Mouse (Mus musculus): ENCODE data around the gene AI481877. TPM values are rescaled to one million over a fixed set of nuclear protein-coding genes. Genes with fewer than 3 reads are reported as not detected.

The AI481877 gene
- total and polyA plus RNA-seq, 3 experiments = not detected

- Histone ChIP-seq H3K79me2 (replicated peaks; ENCODE audit: control insufficient read depth, extremely low read depth, insufficient read depth, poor library complexity, severe bottlenecking) (no peaks in the 10 kb centered on the region), H3K4me1 (ENCODE audit: control insufficient read depth in 1 of 2, insufficient read depth in 2 of 2) (no peaks in the 10 kb centered on the region), H3K9me3 (replicated peaks; ENCODE audit: low read length) (no peaks in the 10 kb centered on the region), H3K4me2 (ENCODE audit: insufficient read depth, low read depth, poor library complexity, severe bottlenecking) (no peak overlapping the region), H3K27me3 (replicated peaks) (no peaks in the 10 kb centered on the region), H3K27ac (ENCODE audit: insufficient read depth, low read depth) (no peak overlapping the region), H3K4me3 (replicated peaks in 1 of 3; ENCODE audit: low read depth in 2 of 3, low read length in 2 of 3, poor library complexity in 1 of 3) (no peak overlapping the region), H3K36me3 (replicated peaks in 1 of 2; ENCODE audit: control insufficient read depth in 1 of 2, insufficient read depth in 1 of 2, low read length in 1 of 2) (no peaks in the 10 kb centered on the region), H3K9ac (ENCODE audit: insufficient read depth, low read depth) (no peak overlapping the region)
- in situ Hi-C loops (cut with MboI; ENCODE audit: low pct_ligation_motif_present, low pct_unique_long_range_greater_than_20kb, low sequenced_read_pairs) (loop anchor here (25.0 kb wide), 1 partner anchor 162 kb away; no protein-coding TSS in a partner anchor), dilution Hi-C loops (cut with MboI; ENCODE audit: extremely low pct_ligation_motif_present, extremely low pct_unique_long_range_greater_than_20kb, low sequenced_read_pairs) (no loop called here)
- no peak for DNase-seq (ENCODE audit: extremely low read depth)
- TF ChIP-seq JUND (conservative IDR thresholded peaks at IDR 0.05; ENCODE audit: low read depth, low read length) (no peak), SIN3A (IDR thresholded peaks at IDR 0.05; ENCODE audit: low read length) (no peak), ZMIZ1 (IDR thresholded peaks at IDR 0.05; ENCODE audit: low read depth, low read length) (no peak)
These were observed 36.2 kb upstream of the AI481877 start for GRCm38 (mm10) chr4:59175003-59175402.

DNA sequence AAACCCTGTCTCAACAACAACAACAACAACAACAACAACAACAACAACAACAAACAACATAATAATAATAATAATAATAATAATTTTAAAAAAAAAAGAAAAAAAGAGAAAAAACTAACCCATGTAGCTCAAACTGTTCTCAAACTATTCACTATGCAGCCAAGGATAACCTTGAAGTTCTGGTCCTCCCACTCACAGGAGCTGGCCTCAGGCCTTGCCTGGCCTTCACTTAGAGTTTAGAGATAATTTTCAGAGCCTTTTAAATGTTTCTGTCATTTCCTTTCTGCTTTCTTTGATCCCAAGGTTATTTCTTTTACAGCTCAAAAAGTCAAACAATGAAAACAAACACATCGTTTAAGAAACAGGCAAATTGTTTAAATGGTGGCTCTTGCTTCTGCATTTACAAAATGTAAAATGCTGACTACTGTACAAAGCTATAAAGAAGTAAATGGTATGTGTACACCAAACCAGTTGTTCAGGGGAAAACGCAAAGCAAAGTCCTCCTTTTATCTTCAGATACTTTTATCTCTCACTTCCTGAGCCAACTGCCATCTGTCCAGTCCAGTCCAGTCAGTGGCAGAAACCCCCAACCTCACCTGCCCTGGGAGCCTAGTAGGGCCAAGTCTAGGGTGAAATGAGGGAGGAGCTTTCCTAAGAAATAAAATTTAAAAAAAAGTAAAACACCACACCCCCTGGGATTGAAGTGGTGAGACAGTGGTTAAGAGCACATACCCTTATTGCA lies 34.6 kb upstream of the AI481877 start:
- Histone ChIP-seq H3K36me3 (replicated peaks in 1 of 2; ENCODE audit: control insufficient read depth in 1 of 2, insufficient read depth in 1 of 2, low read length in 1 of 2) (no peaks in the 10 kb centered on the region), H3K4me2 (ENCODE audit: insufficient read depth, low read depth, poor library complexity, severe bottlenecking) (no peak overlapping the region), H3K9me3 (replicated peaks; ENCODE audit: low read length) (no peaks in the 10 kb centered on the region), H3K4me1 (ENCODE audit: control insufficient read depth in 1 of 2, insufficient read depth in 2 of 2) (no peaks in the 10 kb centered on the region), H3K27ac (ENCODE audit: insufficient read depth, low read depth) (no peak overlapping the region), H3K79me2 (replicated peaks; ENCODE audit: control insufficient read depth, extremely low read depth, insufficient read depth, poor library complexity, severe bottlenecking) (no peaks in the 10 kb centered on the region), H3K9ac (ENCODE audit: insufficient read depth, low read depth) (no peak overlapping the region), H3K4me3 (replicated peaks in 1 of 3; ENCODE audit: low read depth in 2 of 3, low read length in 2 of 3, poor library complexity in 1 of 3) (no peak overlapping the region), H3K27me3 (replicated peaks) (no peaks in the 10 kb centered on the region)
- in situ Hi-C loops (cut with MboI; ENCODE audit: low pct_ligation_motif_present, low pct_unique_long_range_greater_than_20kb, low sequenced_read_pairs) = no loop called here
- DNase-seq (ENCODE audit: extremely low read depth) = no peak
- TF ChIP-seq IRF4 (IDR thresholded peaks at IDR 0.05; ENCODE audit: low read depth, low read length) (no peak), RCOR1 (conservative IDR thresholded peaks at IDR 0.05; ENCODE audit: low read depth, low read length) (no peak), SMC3 (IDR thresholded peaks at IDR 0.05; ENCODE audit: low read depth, low read length) (no peak), EP300 (IDR thresholded peaks at IDR 0.05; ENCODE audit: low read length) (no peak), POLR2A (IDR thresholded peaks at IDR 0.05; ENCODE audit: low read depth, low read length) (no peak), MAX (IDR thresholded peaks at IDR 0.05; ENCODE audit: low read length) (no peak), MEF2A (IDR thresholded peaks at IDR 0.05; ENCODE audit: borderline replicate concordance, low read depth, low read length) (no peak), PAX5 (IDR thresholded peaks at IDR 0.05; ENCODE audit: low read length) (no peak), MAZ (IDR thresholded peaks at IDR 0.05; ENCODE audit: low read depth, low read length) (no peak), ELF1 (IDR thresholded peaks at IDR 0.05; ENCODE audit: low read depth, low read length) (no peak), ZC3H11A (IDR thresholded peaks at IDR 0.05; ENCODE audit: low read depth, low read length) (no peak), POLR2AphosphoS2 (IDR thresholded peaks at IDR 0.05; ENCODE audit: low read depth, low read length) (no peak), CHD2 (IDR thresholded peaks at IDR 0.05; ENCODE audit: low read length) (no peak), ETS1 (conservative IDR thresholded peaks at IDR 0.05; ENCODE audit: low read depth, low read length) (no peak), MYC (IDR thresholded peaks at IDR 0.05; ENCODE audit: low read depth, low read length) (no peak)
- dilution Hi-C loops (cut with MboI; ENCODE audit: extremely low pct_ligation_motif_present, extremely low pct_unique_long_range_greater_than_20kb, low sequenced_read_pairs) = no loop called here

All from CH12.LX (cell line).